Mouse (Mus musculus) retina, adult 2 months (tissue): Measurements from ENCODE around the gene Pip5k1c.

Experiments used
- DNase-seq: peaks from one replicate; pipeline ENCODE4 v3.0.0-alpha.2; 2012; ENCODE audit warnings: low read depth, low spot score

Gene Pip5k1c

DNA sequence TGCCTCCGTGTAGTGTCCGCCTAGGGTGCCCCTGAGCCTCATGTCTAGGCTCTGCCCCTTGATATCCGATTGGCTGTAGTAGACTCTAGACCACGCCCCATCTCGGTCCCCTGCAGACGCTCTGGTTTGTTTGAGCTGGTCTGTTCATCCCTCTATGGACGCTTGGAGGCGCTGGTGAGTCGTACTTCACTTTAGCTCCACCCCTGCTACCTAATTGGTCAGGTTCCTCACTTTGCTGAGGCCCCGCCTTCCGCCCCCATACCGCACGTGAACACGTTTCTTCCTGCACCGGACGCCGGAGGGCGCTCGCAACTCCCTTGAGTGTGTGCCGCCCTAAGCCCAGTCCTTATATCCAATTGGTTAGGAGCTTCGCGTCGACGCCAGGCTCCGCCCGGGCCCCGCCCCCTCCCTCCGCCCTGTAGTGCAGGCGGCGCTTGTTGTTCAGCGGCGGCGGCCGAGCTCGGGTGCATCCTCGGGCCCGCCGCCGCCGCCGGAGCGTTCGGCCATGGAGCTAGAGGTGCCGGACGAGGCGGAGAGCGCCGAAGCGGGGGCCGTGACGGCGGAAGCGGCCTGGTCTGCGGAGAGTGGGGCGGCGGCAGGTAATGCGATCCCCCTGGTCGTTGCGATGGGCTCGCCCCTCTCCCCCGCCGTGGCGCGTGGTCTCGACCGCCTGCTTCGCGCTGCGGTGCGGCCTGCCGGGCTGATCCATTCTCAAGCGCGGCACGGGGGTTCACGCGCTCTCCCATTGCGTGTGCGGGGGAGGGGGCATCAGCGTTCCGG lies at the start of gene Pip5k1c:
Pip5k1c (plus strand) TSS at position 410 of the 780 bp plus-strand sequence.
- peak; percentile 100 for DNase-seq

- no peak for DNase-seq
Measured at GRCm38 (mm10) chr10:81244146-81244545, 48.6 kb upstream of the Pip5k1c start.

DNA sequence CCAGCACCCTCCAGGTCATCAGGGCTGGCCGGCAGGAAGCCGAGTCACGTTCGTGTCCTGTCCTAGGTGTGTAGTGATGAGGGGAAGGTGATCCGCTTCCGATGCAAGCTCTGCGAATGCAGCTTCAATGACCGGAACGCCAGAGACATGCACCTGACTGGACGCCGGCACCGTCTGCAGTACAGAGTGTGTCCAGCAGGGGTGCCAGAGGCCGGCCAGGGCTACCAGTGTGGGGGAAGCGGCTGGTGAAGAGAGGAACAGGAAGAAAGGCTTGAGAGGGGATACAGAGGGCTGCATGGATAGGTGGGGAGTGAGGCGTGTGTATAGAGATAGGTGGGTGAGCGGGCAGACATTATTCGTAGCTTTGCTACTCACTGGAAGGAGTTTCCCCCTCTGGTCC lies 48.2 kb upstream of the Pip5k1c start:
- DNase-seq, result no peak

DNA sequence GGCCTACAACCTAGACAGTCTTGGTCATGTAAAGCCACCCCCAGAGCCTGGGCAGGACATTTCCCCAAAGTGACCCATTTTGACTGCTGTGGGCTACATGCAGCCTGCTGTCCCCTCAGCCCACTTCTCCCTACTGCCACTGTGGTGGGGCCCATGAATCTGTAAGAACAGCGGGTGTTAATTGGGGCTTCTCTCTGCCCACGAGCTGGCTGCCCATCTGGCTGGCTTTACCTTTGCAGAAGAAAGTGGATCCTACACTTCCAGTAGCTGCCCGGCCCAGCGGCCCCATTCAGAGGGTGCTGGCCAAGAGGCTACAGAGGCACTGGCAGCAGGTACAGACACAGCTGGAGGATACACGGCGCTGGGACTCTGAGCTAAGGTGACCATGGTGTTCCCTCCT lies 47.6 kb upstream of the Pip5k1c start:
- no peak for DNase-seq

DNA sequence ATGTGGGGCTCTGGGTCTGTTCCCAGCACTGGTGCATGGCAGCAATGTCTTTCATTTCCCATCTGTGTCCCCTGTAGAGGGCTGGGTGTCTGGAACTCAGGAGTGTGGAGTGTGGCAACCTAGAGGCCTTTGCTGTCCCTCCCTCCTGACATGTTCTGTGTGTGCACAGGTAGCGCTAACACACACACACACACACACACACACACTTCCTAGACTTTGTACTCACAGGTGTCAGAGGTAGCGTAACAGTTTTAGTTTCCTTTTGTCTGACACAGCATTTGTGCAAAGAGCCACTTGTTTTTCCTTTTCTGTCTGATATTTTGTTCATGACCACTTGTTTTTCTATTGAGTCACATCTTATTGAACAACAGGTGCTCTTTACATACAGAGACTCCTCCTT lies 45.0 kb upstream of the Pip5k1c start:
- DNase-seq, result no peak

DNA sequence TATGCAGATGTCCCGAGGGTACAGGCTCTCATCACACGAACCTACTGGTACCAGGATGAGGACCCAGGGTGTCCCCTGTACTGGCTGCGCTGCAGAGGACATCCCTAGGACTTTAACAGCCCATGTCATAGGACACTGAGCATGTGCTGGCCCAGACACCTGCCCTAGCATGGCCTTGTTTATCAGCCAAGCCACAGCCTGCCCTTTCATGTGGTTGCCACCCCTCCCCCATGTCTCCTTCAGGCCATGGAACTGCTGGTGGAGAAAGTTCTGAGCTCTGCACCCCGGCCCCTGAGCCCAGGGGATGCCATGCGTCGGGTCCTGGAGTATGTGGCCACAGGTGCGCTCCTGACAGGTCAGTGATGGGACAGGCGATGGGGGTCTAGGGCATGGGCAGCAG lies 43.3 kb upstream of the Pip5k1c start:
- no peak for DNase-seq

DNA sequence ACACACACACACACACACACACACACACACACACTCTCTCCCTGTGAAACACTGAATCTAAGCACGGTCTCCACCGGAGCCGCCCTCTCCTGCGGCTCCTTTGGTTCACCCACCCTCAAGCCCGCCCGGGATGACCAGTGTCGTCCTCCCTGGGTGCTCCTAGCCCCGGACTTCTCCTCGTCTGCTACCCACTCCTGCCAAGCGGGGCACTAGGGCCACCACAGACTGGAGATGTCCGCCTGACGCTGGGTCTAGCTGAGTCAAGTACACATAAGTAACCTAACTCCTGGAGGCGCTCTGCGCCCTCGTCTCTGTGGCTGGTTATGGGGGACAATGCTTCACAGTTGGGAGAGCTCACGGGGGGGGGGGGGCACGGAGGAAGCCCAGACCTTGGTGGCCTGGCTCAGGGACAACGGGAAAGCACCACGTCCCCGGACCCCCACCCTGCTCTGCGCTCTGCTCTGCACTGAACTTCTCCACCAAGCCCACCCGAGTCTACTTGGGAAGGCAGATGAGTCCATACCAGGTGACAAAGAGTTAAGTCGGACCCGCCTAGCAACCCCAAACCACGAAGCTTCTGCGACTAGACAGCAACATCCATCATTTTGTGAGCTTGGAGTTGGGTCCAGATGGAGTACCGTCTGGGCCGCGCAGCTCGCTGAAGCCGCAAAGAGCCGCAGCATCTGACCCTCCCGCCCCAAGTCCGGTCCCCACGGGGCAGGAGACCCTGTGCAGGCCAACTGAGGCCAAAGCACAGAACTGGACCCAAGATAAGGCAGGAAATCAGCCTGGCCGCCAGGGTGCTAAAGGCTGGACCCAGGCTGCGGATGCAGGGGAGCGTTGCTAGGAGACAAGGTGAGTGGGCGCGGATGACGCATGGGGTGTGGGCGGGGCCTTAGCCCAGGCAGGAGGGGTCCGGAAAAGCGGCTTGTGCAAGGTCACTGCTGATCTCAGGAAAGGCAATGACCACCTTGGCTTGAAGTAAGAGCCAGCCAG lies 40.0 kb upstream of the Pip5k1c start, which contains the start of gene Matk:
Matk (plus strand) TSS at position 512 of the 996 bp plus-strand sequence.
- no peak for DNase-seq

- DNase-seq, result no peak
Measured at GRCm38 (mm10) chr10:81254886-81255285, 37.9 kb upstream of the Pip5k1c start.

DNA sequence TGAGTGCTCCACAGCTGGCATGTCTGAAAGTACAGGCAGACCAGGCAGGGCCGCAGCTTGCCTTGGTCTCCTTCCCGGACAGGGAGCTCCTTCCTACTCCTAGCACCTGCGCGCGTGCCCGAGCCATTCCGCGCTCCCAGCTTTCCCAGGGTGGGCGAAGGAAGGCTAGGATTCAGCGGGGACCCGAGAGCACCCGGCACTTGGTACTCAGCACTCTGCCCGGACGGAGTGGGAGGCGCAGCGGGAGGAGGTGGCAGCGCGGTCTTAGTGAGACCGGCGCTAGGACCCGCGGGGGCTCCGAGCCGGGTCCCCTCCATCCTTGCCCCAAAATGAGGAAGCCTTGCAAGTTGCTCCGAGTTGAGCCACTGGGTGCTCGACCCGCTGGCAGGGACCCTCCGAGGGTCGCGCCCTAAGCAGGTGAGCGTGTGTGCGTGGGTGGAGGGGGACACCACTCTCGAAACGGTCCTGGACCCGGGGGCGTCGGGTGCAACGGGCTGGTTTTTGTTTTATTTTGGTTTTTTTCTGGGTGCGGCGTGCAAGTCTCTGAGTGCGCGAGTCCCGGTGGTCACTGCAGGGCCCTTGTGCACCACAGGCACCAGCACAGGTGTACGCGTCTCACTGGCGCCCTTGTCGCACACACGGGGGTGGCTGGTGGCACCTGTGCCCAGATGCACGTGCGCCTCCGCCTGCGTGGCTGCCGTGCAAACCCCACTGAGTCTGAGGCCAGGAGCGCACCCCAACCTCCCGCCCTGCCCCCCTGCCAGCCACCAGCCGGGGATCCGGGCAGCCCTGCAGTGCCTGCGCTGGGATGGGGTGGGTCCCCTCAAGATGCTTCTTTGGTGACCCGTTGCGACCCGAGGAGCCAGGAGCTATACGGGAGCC lies 35.4 kb upstream of the Pip5k1c start:
- DNase-seq, result no peak

DNA sequence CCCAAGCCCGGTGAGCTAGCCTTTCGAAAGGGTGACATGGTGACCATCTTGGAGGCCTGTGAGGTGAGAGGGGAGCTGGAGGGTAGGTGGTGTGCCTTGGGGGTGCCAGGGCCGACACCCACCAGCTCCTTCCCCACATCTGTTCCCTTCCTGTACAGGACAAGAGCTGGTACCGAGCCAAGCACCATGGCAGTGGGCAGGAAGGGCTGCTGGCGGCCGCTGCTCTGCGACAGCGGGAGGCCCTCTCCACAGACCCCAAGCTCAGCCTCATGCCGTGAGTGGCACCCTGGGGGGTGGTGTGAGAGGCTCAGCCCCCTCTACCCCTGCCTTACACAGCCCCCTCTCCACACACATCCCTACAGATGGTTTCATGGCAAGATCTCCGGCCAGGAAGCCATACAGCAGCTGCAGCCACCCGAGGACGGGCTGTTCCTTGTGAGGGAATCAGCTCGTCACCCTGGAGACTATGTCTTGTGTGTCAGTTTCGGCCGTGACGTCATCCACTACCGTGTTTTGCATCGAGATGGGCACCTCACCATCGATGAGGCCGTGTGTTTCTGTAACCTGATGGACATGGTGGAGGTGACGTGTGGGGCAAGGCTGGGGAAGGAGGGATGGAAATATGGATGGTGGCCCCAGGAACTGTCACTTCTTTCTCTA lies 33.4 kb upstream of the Pip5k1c start:
- DNase-seq, result no peak

DNA sequence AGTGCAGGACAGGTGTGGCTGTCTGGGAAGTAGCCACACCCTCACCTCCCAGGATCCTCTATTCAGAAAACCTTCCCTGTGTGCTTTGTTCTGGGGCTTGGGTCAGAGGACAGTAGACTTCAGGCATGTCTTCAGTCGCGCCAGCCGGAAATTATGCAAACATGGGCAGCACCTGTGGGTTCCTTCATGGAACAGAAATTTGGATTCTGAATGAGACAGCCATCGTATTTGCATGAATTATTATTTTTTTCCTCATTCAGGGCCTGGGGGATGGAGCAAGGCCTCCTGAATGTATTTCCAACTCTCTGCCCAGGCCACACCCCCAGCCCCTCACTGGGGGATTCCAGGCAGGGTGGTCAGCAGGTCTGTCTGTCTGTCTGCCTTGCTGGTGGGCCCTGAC lies 31.7 kb upstream of the Pip5k1c start:
- DNase-seq, result no peak

DNA sequence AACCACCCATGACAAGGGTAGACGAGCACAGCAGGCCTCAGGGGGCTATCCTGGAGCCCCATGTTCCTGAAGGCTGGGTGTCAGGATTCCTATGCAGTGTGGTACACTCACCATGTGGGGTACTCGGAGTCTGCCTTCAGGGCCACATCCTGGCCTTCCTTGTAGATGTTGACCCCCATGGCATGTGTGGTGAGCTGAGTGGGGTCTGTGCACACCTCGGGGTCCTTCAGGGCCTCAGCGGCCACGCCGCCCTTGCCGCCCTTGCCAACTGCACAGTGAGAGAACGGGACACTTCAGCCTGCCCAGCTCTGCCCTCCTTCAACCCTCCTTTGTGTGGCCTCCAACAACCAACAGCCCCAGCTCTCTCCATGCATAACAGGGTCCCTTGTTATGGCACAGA lies 27.2 kb upstream of the Pip5k1c start:
- no peak for DNase-seq

DNA sequence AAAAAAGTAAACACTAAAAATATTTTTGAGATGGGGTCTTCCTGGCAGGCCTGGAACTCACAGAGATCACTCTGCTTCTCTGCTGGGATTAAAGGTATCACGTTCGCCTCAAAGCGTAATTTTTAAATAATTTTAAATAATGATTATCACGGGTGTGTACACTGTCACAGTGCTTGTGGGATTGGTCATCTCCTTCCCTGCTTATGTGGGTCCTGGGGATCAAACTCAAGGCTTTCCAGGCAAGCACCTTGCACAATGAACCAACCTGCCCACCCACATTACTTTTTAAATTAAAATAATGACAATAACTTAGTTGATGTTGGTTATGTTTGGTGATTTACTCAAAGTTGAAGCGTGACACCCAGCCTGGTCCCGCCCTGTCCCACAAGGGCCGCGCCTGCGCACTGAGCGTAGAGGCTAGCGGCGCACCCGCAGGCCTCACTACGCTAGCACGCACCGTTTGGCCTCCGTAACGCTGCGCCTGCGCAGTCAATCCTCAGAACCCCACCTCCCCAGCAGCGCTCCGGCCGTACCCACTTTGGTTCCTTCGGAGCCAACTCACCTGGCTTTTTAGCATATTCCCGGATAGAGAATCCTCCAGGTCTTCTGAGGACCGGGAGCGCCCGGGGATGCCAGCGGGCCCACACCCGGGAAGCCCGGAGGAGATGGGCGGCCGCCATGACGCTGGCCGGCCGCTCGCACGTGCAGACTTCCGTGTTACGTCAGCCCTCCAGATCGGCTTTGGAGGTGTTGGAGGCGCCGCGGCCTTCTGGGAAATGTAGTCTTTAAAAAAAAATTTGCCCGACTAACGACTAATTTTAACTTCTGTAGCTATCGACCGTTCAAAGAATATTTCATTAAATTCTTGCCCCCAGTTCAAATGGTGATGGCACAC lies 26.3 kb upstream of the Pip5k1c start, which contains the start of the genes Mrpl54 and Apba3:
Mrpl54 (minus strand) TSS at position 724 of the 895 bp plus-strand sequence.
Apba3 (plus strand) TSS at position 750 of the 895 bp plus-strand sequence.
- peak; percentile 92 for DNase-seq

DNA sequence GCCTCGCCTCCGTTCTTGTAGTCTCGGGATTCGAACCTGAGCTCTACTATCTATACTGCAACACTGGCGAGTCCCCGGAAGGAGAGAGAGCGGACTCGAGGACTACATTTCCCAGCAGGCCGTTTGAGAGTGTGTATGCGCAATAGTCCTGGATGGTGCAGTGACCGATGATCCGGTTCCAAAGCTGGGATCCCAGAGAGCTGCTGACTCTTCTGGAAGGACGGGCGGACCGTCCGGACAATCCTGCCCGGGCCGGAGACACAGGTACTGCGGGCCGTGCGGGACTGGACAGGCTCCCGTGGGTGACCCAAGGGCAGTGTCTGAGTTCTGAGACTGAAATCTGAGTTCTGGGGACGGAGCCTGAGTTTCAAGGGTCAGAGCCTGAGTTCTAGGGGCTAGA lies 24.7 kb upstream of the Pip5k1c start:
- peak; percentile 90 for DNase-seq

DNA sequence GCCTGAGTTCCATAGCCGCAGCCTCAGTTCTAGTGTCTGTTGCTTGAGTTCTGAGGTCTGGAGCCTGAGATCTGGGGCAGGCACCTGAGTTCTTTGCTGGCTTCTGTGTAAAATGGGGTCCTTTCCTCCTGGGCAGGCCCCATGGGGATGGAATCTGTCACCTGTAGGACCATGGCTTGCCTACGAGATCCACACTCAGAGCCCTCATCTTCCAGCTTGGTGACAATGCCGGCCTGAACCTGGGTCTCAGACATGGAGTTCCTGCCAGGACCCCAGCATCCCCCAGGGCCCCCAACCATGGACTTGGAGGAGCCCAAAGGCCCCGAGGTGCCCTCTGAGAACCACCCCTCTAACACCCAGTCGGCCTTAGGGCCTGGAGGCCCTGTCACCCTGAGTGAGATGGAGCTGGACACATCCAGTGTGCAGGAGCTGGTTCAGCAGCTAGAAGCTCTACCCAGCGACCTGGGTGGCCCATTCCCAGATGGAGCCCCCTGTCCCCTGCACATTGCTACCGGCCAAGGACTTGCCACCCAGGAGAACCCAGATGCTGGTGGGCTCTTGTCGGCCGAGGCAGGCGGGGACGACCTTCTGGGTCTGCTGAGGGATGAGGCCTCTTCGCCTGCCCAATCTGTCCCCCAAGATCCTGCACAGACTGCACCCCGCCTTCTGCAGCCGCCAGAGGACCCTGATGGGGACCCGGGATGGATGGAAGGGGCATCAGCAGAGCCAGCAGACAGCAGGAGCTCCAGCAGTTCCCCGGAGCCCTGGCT lies 23.9 kb upstream of the Pip5k1c start:
- DNase-seq, result no peak

DNA sequence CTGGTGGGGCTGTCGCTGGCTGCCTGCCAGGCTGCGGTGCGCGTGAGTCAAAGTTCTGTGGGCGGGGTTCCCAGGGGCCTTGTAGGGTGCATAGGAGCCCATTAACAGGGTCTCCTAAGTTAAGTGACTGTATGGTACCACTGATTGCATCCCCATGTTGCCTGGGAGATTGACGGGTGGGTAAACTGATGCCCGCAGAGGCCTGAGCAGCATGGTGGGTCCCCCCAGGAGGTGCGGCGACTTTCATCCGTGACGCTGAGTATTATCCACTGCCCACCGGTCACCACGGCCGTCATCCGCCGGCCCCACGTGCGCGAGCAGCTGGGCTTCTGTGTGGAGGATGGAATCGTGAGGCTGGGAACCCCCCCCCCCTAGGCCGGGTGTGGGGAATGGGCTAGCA lies 20.4 kb upstream of the Pip5k1c start:
- no peak for DNase-seq

GRCm38 (mm10) chr10:81273842-81274241 lies 18.9 kb upstream of the Pip5k1c start:
- DNase-seq, result no peak

DNA sequence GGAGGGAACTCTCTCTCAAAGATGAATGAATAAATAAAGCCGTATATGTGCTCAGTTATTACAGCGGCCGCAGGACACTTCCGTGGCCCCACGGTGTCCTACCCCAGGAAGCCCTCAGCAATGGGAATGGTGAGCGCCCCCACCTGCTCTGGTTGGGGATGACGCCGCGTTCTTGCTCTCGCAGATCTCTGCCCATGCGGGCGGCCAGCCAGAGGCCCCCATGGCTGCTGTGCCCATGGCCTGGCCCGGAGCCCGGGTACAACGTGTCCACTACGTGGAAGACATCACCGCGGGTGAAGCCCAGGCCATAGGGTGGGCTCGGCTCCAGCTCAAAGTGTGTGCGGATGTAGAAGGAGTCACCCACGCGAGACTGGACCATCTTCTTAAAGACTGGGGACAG lies 15.1 kb upstream of the Pip5k1c start:
- DNase-seq, result no peak

- DNase-seq, result no peak
Measured at GRCm38 (mm10) chr10:81279496-81279895, 13.3 kb upstream of the Pip5k1c start.
